Mouse (Mus musculus): ENCODE measurements around the gene Grhpr. TPM values are rescaled to one million over a fixed set of nuclear protein-coding genes. Genes with fewer than 3 reads are reported as not detected.
A peak's percentile ranks its signal among the peaks of the same experiment; 100 is the strongest.

Gene Grhpr
- total and polyA plus RNA-seq, 3 experiments: 27.3 to 76.4 TPM; not detected in 1

DNA sequence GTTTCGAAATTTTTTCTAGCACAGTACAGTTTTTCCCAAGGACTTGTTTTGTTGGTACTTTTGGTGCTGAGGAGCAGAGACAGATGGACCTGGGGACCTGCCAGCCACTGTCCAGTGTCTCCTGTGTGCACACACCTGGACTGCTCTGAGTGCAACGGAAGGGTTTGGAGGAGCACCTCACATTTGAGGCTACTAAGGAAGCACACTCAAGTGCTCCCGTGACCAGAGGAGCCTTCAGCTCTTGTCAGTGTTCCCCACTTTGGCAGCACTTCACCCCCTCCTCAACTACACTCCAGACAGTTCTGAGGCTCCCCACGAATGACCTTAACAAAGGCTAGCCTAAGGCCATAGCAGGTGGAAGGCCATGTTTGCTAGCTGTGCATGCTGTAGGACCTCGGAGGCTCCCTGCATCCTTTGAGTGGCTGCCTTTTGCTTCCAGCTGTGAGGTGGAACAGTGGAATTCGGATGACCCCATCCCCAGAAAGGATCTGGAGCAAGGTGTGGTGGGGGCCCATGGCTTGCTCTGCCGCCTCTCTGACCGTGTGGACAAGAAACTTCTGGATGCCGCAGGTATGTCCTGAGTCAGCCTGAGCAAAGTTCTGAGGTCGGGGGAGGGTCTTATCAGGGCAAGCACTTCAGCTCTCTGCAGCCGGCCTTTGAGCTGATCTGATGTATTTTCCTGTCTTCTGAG, 1.4 kb downstream of the Grhpr start:
- no peak for DNase-seq (ENCODE audit: low read depth, low spot score)
- Histone ChIP-seq H3K4me1 (ENCODE audit: control insufficient read depth in 1 of 2, insufficient read depth in 2 of 2, low read length in 2 of 2) (peaks cover 0 to 24% of the 10 kb centered on the region in 2 experiments; a peak in 3 of 4 replicates), H3K27me3 (ENCODE audit: control insufficient read depth in 1 of 2, insufficient read depth in 2 of 2, low read length in 2 of 2) (no peaks in the 10 kb centered on the region), H3K79me2 (ENCODE audit: control insufficient read depth, insufficient read depth, low read length, poor library complexity) (peaks cover 5% of the 10 kb centered on the region), H3K9ac (ENCODE audit: control insufficient read depth, low read depth, low read length, poor library complexity, severe bottlenecking) (peak overlapping the region; percentile 96), H3K9me3 (replicated peaks; ENCODE audit: insufficient read depth, low read length) (no peaks in the 10 kb centered on the region), H3K4me3 (ENCODE audit: control insufficient read depth in 1 of 2, insufficient read depth in 1 of 2, low read depth in 2 of 2, low read length in 2 of 2) (peak overlapping the region; percentile 88 to 98; a peak in 3 of 4 replicates), H3K36me3 (ENCODE audit: control insufficient read depth in 1 of 2, insufficient read depth in 2 of 2, low read length in 2 of 2) (peaks cover 0 to 17% of the 10 kb centered on the region in 2 experiments; a peak in 2 of 4 replicates), H3K27ac (ENCODE audit: control insufficient read depth, low read depth, low read length) (no peak overlapping the region)
- TF ChIP-seq MEF2A (IDR thresholded peaks at IDR 0.05; ENCODE audit: extremely low read depth, insufficient replicate concordance, low read depth, low read length, poor library complexity, severe bottlenecking) (no peak), ZMIZ1 (IDR thresholded peaks at IDR 0.05; ENCODE audit: low read depth, low read length) (no peak), KAT2A (conservative IDR thresholded peaks at IDR 0.05; ENCODE audit: low read depth, low read length) (no peak), MAX (IDR thresholded peaks at IDR 0.05; ENCODE audit: low read length) (no peak), SIN3A (IDR thresholded peaks at IDR 0.05; ENCODE audit: low read length) (no peak), GATA1 (IDR thresholded peaks at IDR 0.05; ENCODE audit: low read depth, low read length) (0 out of 2 replicates have a peak, but pooled peaks have one; percentile 9), JUND (IDR thresholded peaks at IDR 0.05; ENCODE audit: low read depth, low read length) (no peak)

DNA sequence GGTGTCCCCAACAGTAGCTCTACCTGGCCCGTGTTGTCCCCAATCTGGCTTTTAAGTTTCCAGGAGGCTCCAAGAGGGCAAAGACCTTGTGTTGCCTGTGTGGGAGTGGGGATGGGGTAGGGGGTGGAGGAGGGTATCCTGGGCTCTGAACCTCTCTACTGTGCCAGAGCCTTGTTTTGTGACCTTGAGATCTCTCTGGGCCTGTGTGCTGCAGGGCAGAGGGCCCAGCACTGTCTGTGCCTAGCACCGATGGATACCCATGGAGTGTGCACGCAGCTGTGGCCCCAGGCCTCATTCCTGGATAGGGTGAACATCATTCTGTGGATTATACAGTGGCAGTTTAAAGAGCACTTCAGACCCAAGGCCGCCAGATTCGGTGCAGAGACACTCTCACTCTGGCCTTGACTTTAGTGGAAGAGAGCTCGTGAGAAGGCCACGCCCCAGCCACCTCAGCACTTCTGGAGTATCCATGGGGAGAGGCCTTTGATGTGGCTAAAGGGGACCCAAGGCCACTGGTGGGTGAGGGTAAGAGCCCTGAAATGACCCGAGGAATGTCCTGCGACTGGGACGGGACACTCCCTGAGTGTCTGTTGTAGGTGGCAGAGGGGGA, 2.0 kb downstream of the Grhpr start:
- peaks cover 0 to 24% of the 10 kb centered on the region in 2 experiments; a peak in 3 of 4 replicates for H3K4me1 ChIP-seq (ENCODE audit: control insufficient read depth in 1 of 2, insufficient read depth in 2 of 2, low read length in 2 of 2)
- no peaks in the 10 kb centered on the region for H3K9me3 ChIP-seq (replicated peaks; ENCODE audit: insufficient read depth, low read length)
- no peak overlapping the region for H3K4me3 ChIP-seq (ENCODE audit: control insufficient read depth in 1 of 2, insufficient read depth in 1 of 2, low read depth in 2 of 2, low read length in 2 of 2)
- H3K36me3 ChIP-seq (ENCODE audit: control insufficient read depth in 1 of 2, insufficient read depth in 2 of 2, low read length in 2 of 2): peaks cover 0 to 17% of the 10 kb centered on the region in 2 experiments; a peak in 2 of 4 replicates
- H3K27ac ChIP-seq (ENCODE audit: control insufficient read depth, low read depth, low read length): no peak overlapping the region
- H3K27me3 ChIP-seq (ENCODE audit: control insufficient read depth in 1 of 2, insufficient read depth in 2 of 2, low read length in 2 of 2): no peaks in the 10 kb centered on the region
- no peak for DNase-seq (ENCODE audit: low read depth, low spot score)
- peaks cover 5% of the 10 kb centered on the region for H3K79me2 ChIP-seq (ENCODE audit: control insufficient read depth, insufficient read depth, low read length, poor library complexity)
- TF ChIP-seq CHD1 (IDR thresholded peaks at IDR 0.05; ENCODE audit: low read depth, low read length): no peak
- H3K9ac ChIP-seq (ENCODE audit: control insufficient read depth, low read depth, low read length, poor library complexity, severe bottlenecking): no peak overlapping the region

DNA sequence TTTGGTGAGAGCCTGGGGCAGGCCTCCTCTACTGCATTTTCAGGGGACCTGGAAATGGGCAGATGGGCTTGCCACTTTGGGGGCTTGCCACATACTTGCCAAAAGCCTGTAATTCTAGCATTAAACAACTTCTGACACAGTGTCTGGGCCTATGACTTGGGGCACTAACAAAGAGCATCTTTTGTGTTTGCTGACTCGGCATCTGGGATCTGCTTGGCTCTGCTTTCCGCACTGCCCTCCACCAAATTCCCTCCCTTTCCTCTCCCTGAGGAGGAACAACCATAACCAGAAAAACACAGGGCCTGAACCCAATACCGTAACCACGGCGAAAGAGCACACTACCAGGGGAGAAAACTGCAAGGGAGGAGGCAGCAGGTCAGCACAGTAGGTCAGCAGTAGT, 9.4 kb downstream of the Grhpr start:
- H3K36me3 ChIP-seq (ENCODE audit: control insufficient read depth in 1 of 2, insufficient read depth in 2 of 2, low read length in 2 of 2): no peaks in the 10 kb centered on the region
- no peak overlapping the region for H3K4me3 ChIP-seq (ENCODE audit: control insufficient read depth in 1 of 2, insufficient read depth in 1 of 2, low read depth in 2 of 2, low read length in 2 of 2)
- H3K9me3 ChIP-seq (replicated peaks; ENCODE audit: insufficient read depth, low read length): no peaks in the 10 kb centered on the region
- H3K9ac ChIP-seq (ENCODE audit: control insufficient read depth, low read depth, low read length, poor library complexity, severe bottlenecking): no peak overlapping the region
- no peaks in the 10 kb centered on the region; a peak in 1 of 4 replicates for H3K4me1 ChIP-seq (ENCODE audit: control insufficient read depth in 1 of 2, insufficient read depth in 2 of 2, low read length in 2 of 2)
- H3K27me3 ChIP-seq (ENCODE audit: control insufficient read depth in 1 of 2, insufficient read depth in 2 of 2, low read length in 2 of 2): no peaks in the 10 kb centered on the region
- no peak for DNase-seq (ENCODE audit: low read depth, low spot score)
- H3K79me2 ChIP-seq (ENCODE audit: control insufficient read depth, insufficient read depth, low read length, poor library complexity): no peaks in the 10 kb centered on the region
- TF ChIP-seq USF2 (IDR thresholded peaks at IDR 0.05; ENCODE audit: borderline replicate concordance in 1 of 2, insufficient read depth in 1 of 2, low read depth in 1 of 2, low read length in 2 of 2) (no peak), CTCF (IDR thresholded peaks at IDR 0.05 in 2 of 3, conservative IDR thresholded peaks at IDR 0.05 in 1 of 3; ENCODE audit: control insufficient read depth in 1 of 3, insufficient read depth in 1 of 3, low read depth in 2 of 3, low read length in 3 of 3, poor library complexity in 1 of 3, severe bottlenecking in 1 of 3) (no peak), ELF1 (IDR thresholded peaks at IDR 0.05; ENCODE audit: low read depth, low read length) (no peak), E2F4 (IDR thresholded peaks at IDR 0.05; ENCODE audit: borderline replicate concordance, low read depth, low read length) (no peak), HCFC1 (IDR thresholded peaks at IDR 0.05; ENCODE audit: low read depth, low read length) (no peak), ZC3H11A (IDR thresholded peaks at IDR 0.05; ENCODE audit: low read depth, low read length) (no peak), MAZ (IDR thresholded peaks at IDR 0.05; ENCODE audit: low read depth, low read length) (no peak), NRF1 (IDR thresholded peaks at IDR 0.05; ENCODE audit: insufficient read depth, low read depth, low read length, poor library complexity, severe bottlenecking) (no peak), UBTF (IDR thresholded peaks at IDR 0.05; ENCODE audit: borderline replicate concordance, insufficient read depth, low read depth, low read length) (no peak), TCF12 (IDR thresholded peaks at IDR 0.05; ENCODE audit: low read depth, low read length) (no peak), ZNF384 (IDR thresholded peaks at IDR 0.05; ENCODE audit: low read depth, low read length) (no peak), ZMIZ1 (IDR thresholded peaks at IDR 0.05; ENCODE audit: low read depth, low read length) (no peak), RCOR1 (IDR thresholded peaks at IDR 0.05; ENCODE audit: low read depth, low read length) (no peak)
- no peak overlapping the region for H3K27ac ChIP-seq (ENCODE audit: control insufficient read depth, low read depth, low read length)

Measured in MEL (cell line).